Mouse (Mus musculus) erythroblast, embryonic 14.5 days (primary cell): ENCODE results near the gene Ninj2. TPM values are rescaled to one million over a fixed set of nuclear protein-coding genes. Genes with fewer than 3 reads are reported as not detected.

Experiments used
- H3K27me3 ChIP-seq: 2 replicates; pipeline ENCODE4 v1.6.1; 2012; ENCODE audit warnings: inconsistent platforms; ENCODE audit not compliant: control insufficient read depth
- H3K36me3 ChIP-seq: 2 replicates; pipeline ENCODE4 v1.6.1; 2012; ENCODE audit warnings: mild to moderate bottlenecking, inconsistent platforms; ENCODE audit not compliant: control insufficient read depth
- H3K4me1 ChIP-seq: 2 replicates; pipeline ENCODE4 v1.6.1; 2012; ENCODE audit warnings: inconsistent platforms; ENCODE audit not compliant: control insufficient read depth
- H3K4me3 ChIP-seq: replicated peaks from 2 replicates; pipeline ENCODE3; 2012; ENCODE audit warnings: moderate library complexity, mild to moderate bottlenecking, inconsistent platforms
- H3K9me3 ChIP-seq: 2 replicates; pipeline ENCODE4 v1.6.1; 2012; ENCODE audit warnings: low read length, inconsistent platforms, mixed read lengths; ENCODE audit not compliant: control insufficient read depth
- GATA1 ChIP-seq: IDR thresholded peaks from 2 replicates; pipeline ENCODE4 v1.6.1; 2012; ENCODE audit warnings: low read length, inconsistent platforms, mixed read lengths
- TAL1 ChIP-seq: IDR thresholded peaks from 3 replicates; pipeline ENCODE4 v1.6.1; 2012; ENCODE audit warnings: low read length, inconsistent platforms, mixed read lengths
- polyA plus RNA-seq: library from polyadenylated mRNA; stranded (reverse); fragments of >175 nt; gene quantifications from 2 replicates; pipeline ENCODE4 v1.2.3, GENCODE M21; 2012

The Ninj2 gene
- polyA plus RNA-seq, 1 experiment = not detected

DNA sequence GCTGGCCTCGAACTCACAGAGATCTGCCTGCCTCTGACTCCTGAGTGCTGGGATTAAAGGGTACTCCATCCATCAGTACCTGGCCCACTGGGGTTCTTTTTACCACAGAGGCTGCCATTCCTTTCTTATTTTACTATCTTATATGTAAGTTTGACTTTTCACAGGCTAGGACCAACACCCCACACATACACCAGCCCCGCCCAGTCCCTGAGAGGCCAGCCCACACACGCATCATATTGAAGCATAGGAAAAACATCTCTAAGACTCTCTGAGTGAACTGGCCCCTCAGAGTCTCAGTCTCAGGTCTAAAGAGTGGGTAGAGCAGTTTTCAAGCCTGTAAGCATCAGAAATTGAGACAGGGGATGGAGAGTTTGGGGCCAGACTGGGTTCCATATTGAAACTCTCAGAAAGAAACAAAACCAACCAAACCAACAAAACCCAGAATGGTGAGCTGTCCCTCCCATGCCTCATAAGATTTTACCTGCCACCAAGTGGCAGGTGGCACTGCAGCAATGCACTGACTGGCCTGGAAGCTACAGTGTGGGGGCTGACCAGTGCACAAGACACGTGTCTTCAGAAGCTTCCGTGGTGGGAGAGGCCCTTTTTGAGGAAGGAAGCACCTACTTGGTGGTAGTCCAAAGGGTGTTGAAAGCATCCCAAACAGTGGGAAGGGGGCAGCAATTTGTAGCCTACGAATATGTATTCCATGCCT is 86.0 kb downstream of the Ninj2 start:
- Histone ChIP-seq H3K36me3 (peaks cover 22% of the 10 kb centered on the region), H3K4me3 (peak overlapping the region; percentile 28), H3K4me1 (peaks cover 85% of the 10 kb centered on the region), H3K27me3 (no peaks in the 10 kb centered on the region), H3K9me3 (no peaks in the 10 kb centered on the region)
- TF ChIP-seq TAL1 (no peak), GATA1 (no peak)

DNA sequence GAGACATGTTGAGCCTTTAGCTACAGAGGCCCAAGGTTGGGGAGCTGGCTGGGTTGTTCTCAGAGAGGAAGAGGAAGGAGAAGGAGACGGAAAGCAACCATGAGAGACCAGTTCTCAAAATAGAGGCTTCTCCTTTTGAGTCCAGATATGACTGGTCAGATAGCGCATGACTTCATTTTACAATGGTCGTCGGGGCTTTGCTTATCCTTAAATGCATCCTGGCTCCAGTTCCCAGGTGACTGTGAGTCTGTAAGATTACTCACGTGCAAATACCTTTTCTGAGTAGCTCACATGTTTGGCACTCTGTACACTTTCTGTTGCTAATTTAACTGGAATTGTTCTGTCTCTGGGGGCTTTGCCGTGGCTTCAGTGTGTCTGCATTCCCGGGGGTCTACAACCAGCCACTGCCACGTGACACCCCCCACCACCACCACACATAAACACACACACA is 86.6 kb downstream of the Ninj2 start:
- no peak for TF ChIP-seq GATA1
- no peak for TF ChIP-seq TAL1
- H3K4me1 ChIP-seq = peaks cover 81% of the 10 kb centered on the region
- H3K9me3 ChIP-seq = no peaks in the 10 kb centered on the region
- peaks cover 22% of the 10 kb centered on the region for H3K36me3 ChIP-seq
- H3K27me3 ChIP-seq = no peaks in the 10 kb centered on the region
- H3K4me3 ChIP-seq = no peak overlapping the region

DNA sequence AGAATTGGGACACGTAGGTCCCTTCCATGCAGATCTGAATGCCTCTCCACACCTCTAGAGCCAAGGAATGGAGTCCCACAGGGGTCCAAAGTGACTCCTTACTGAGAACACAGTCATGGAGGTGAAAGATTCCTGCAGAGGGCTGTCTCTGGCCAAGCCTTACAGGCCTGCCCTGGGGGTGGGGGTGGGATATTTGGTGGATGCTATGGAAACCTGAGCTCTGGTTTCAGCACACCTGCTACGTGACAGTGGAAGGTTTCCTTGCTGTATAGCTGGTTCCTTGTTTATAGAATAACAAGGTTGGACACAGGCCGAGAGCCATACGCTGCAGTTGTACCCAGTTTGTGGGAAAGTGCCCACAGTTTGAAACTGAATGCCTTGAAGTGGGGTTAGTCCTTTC is 87.3 kb downstream of the Ninj2 start:
- H3K9me3 ChIP-seq = no peaks in the 10 kb centered on the region
- H3K4me3 ChIP-seq = no peak overlapping the region
- peaks cover 81% of the 10 kb centered on the region for H3K4me1 ChIP-seq
- peaks cover 21% of the 10 kb centered on the region for H3K36me3 ChIP-seq
- no peaks in the 10 kb centered on the region; the same call in 1 of the 2 replicates for H3K27me3 ChIP-seq
- TF ChIP-seq GATA1 = no peak

DNA sequence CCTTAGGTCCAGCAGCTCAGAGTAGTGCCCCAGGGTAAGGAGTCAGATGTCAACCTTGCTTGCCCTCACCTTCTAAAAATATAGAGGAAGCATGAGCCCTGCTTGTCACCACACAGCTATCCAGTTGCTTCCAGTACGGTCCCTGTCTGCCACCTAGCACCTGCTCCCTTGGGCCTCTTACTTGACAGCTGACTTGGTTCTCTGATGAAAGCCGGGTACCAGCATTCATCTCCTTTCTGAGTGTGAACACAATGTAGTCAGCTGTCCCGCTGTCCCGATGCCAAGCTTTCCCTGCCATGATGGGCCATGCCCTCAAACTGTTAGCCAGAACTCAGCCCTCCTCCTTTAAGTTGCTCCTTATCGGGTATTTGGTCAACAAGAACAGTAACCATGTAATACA is 89.0 kb downstream of the Ninj2 start:
- TF ChIP-seq GATA1 = no peak
- no peak for TF ChIP-seq TAL1
- Histone ChIP-seq H3K9me3 (no peaks in the 10 kb centered on the region), H3K4me3 (no peak overlapping the region), H3K27me3 (peaks cover 16% of the 10 kb centered on the region), H3K4me1 (peaks cover 80% of the 10 kb centered on the region), H3K36me3 (peaks cover 11% of the 10 kb centered on the region)

DNA sequence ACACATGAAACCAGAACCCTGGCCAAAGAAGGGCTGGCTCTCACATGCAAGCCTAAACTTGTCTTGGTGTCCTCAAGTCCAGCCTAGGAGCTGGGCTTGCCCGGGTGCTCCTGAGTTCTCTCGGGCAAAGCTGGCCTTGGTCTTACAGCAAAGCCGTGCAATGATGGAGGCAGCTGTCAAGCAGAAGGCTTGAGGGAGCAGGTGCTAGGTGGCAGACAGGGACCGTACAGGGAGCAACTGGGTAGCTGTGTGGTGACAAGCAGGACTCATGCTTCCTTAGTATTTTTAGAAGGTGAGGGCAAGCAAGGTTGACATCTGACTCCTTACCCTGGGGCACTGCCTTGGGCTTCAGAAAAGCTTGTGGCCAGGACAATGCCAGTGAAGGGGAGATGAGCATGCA is 90.6 kb downstream of the Ninj2 start:
- peaks cover 31% of the 10 kb centered on the region for H3K27me3 ChIP-seq
- H3K36me3 ChIP-seq = peaks cover 3% of the 10 kb centered on the region; the same call in 1 of the 2 replicates
- H3K9me3 ChIP-seq = no peaks in the 10 kb centered on the region
- H3K4me1 ChIP-seq = peaks cover 81% of the 10 kb centered on the region
- no peak overlapping the region for H3K4me3 ChIP-seq
- TF ChIP-seq TAL1 (no peak), GATA1 (no peak)

DNA sequence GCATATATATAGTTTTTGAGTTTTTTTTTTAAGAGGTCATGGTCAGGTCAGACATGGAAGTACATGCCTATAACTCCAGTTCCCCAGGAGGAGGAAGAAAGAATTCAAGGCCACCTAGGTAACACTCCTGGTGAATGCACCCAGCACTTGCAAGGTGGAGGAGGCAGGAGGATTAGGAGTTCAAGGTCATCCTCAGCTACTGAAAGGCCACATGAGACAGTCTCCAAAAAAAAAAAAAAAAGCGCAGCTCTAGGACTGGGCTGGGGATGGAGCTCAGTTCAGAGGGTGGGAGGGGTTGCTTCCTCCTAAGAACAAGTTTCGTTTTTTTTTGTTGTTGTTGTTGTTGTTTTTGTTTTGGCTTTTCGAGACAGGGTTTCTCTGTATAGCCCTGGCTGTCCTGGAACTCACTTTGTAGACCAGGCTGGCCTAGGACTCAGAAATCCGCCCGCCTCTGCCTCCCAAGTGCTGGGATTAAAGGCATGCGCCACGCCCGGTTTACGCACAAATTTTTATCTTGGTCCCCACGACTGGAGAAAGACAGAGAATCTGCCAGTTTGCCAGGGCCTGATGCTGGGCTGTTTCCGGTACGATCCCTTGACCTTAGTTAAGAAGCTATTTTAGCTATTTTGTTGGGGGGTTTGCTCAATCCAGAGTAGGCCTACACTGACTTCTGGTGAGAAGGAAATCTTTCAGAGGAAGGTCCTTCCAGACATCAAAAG is 92.0 kb downstream of the Ninj2 start:
- no peaks in the 10 kb centered on the region; the same call in 1 of the 2 replicates for H3K36me3 ChIP-seq
- TF ChIP-seq GATA1 (no peak), TAL1 (no peak)

DNA sequence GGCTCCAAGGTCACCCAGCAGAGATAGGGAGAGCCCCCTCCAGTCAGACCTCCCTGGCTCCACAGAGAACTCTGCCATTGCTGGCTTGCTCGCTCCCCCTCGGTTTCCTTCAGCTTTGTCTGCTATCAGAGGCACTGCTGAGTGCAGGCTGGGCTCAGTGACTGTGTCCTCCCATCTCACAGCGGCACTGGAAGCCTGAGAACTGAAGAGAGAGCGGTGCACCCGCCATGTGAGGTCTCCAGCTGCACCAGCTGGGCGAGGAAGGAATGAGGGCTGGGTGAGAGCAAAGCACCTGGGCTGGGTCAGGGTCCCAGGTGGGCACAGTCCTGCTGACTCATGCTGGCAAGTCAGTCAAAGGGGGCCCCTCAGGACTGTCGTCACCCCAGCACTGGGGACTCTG is 92.6 kb downstream of the Ninj2 start:
- TF ChIP-seq GATA1 (no peak), TAL1 (no peak)
- Histone ChIP-seq H3K4me1 (peaks cover 81% of the 10 kb centered on the region), H3K36me3 (no peaks in the 10 kb centered on the region; the same call in 1 of the 2 replicates), H3K9me3 (no peaks in the 10 kb centered on the region), H3K4me3 (no peak overlapping the region), H3K27me3 (peaks cover 34% of the 10 kb centered on the region)

More for the DNA sequence above, 92.0 kb downstream of the Ninj2 start:
- peaks cover 34% of the 10 kb centered on the region for H3K27me3 ChIP-seq
- no peaks in the 10 kb centered on the region for H3K9me3 ChIP-seq
- peaks cover 81% of the 10 kb centered on the region for H3K4me1 ChIP-seq
- H3K4me3 ChIP-seq = no peak overlapping the region

DNA sequence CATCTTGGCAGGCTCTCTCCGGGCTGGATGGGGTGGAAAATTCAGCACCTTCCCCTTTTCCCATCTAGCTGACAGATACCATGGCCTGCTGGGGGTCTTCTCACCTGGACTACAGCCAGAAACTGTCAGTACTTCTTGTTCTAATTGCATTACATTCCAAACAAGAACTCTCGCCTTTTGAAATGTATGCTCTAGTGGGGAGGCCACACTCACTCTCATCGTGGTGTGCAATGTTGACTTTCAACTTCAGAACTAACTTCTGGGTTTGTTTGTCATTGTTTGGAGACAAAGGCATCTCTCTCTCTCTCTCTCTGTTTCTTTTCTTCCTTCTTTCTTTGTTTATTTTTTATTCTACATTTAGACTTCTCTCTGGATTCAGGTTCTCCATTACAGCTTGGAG is 93.4 kb downstream of the Ninj2 start:
- TF ChIP-seq GATA1 (no peak), TAL1 (no peak)
- Histone ChIP-seq H3K9me3 (no peaks in the 10 kb centered on the region), H3K36me3 (no peaks in the 10 kb centered on the region), H3K4me1 (peaks cover 85% of the 10 kb centered on the region), H3K4me3 (no peak overlapping the region), H3K27me3 (peaks cover 34% of the 10 kb centered on the region)

DNA sequence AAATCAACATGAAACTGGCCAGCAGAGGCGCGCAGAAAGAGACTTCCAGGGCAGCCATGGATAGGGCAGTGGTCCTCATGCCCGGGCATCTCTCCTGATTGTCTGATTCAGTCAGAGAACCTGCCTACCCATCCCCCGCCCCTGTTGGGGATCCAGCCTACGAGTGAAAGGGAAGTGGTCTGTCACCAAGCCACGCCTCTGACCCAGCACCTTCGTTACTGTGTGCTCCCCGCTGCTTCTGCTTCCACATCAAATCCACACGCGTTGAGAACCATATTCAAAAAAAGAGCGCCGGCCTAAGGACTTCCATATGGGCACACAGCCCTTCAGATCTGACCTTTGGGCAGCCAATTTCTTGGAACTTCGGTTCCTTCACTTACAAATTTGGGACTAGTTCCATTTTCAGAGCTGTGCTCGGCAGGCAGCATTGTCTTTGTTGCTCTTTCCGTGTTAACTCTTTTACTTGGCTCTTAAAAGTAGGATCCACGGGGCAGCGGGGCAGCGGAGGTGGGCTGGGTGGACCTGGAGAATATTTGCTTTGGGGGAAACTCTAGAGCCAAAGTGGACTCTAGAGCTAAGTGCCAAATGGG is 94.5 kb downstream of the Ninj2 start:
- peaks cover 87% of the 10 kb centered on the region for H3K4me1 ChIP-seq
- peak overlapping the region; percentile 47 for H3K4me3 ChIP-seq
- H3K9me3 ChIP-seq = no peaks in the 10 kb centered on the region
- H3K27me3 ChIP-seq = peaks cover 34% of the 10 kb centered on the region
- no peak for TF ChIP-seq GATA1
- TF ChIP-seq TAL1 = no peak
- no peaks in the 10 kb centered on the region for H3K36me3 ChIP-seq
